Mouse (Mus musculus): ENCODE results near the gene Cnpy1. TPM values are rescaled to one million over a fixed set of nuclear protein-coding genes. Genes with fewer than 3 reads are reported as not detected.

Cnpy1 gene
- polyA plus RNA-seq, 1 experiment, result 2.0 TPM

- H3K4me3 ChIP-seq (ENCODE audit: low read depth, low read length), result no peak overlapping the region
- H3K36me3 ChIP-seq (ENCODE audit: control insufficient read depth, insufficient read depth, low read length), result no peaks in the 10 kb centered on the region
- H3K27me3 ChIP-seq (ENCODE audit: control insufficient read depth, insufficient read depth, low read length), result no peaks in the 10 kb centered on the region
- no peaks in the 10 kb centered on the region for H3K4me1 ChIP-seq (ENCODE audit: control insufficient read depth, insufficient read depth, insufficient read length, low read length)
- H3K27ac ChIP-seq (ENCODE audit: insufficient read depth, low read depth, low read length), result no peak overlapping the region
- TF ChIP-seq POLR2A (IDR thresholded peaks at IDR 0.05; ENCODE audit: low read depth, low read length) (no peak), CTCF (IDR thresholded peaks at IDR 0.05; ENCODE audit: extremely low read depth, insufficient read length, insufficient replicate concordance, low read depth, low read length) (no peak)
- 61% methylated on average over 3 of the region's 3 CpGs for WGBS
Observed at GRCm38 (mm10) chr5:28191201-28192098, 54.2 kb downstream of the Cnpy1 start.

DNA sequence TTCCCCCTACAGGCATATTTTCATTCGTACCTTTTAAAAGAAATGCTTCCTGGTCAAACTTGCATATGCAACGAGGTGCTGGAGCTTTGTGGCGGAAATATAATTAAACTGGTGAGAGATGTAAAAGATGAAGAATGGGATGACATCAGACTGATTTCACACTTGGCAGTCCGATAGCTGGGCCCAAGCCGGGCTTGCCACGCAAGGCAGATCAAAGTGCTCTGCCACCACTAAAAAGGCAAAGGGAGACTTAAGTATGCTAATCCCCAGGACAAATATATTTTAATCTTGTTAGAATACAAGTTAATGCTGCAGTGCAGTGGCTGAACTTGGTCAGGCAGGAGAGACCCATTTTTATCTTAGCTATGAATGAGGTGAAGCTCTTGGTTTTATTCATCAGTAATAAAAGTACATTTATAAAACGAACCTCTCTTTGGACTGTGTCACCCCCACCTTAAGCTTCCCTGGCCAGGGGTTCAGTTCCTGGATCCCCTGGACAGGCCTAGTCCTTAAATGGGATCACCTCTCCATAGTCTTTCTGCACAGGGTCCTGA lies 66.3 kb downstream of the Cnpy1 start:
- Histone ChIP-seq H3K36me3 (ENCODE audit: control insufficient read depth, insufficient read depth, low read length) (no peaks in the 10 kb centered on the region), H3K27ac (ENCODE audit: insufficient read depth, low read depth, low read length) (no peak overlapping the region), H3K4me1 (ENCODE audit: control insufficient read depth, insufficient read depth, insufficient read length, low read length) (no peaks in the 10 kb centered on the region), H3K4me3 (ENCODE audit: low read depth, low read length) (no peak overlapping the region), H3K27me3 (ENCODE audit: control insufficient read depth, insufficient read depth, low read length) (peaks cover 24% of the 10 kb centered on the region)
- no peak for TF ChIP-seq CTCF (IDR thresholded peaks at IDR 0.05; ENCODE audit: extremely low read depth, insufficient read length, insufficient replicate concordance, low read depth, low read length)
- TF ChIP-seq POLR2A (IDR thresholded peaks at IDR 0.05; ENCODE audit: low read depth, low read length), result no peak
- 60% methylated on average over 7 of the region's 7 CpGs for WGBS

DNA sequence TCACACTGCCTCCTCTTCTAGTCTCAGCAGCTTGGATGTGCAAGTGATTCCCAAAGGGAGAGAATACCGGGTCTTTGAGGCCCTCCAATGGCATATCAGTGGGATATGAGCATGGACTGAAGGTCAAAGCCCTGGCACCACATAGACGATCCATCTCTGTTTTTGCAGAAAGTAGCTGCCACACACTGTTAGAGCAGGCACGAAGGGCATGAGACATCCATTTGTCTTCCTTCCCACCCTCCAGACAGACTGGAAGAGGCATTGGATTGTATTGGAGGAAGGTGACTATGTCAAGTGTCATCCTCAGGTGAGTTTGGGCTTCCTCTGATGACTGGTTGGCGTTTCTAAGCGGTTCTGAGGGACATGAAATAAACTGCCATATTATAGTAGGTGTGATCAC lies 67.3 kb downstream of the Cnpy1 start:
- Histone ChIP-seq H3K27ac (ENCODE audit: insufficient read depth, low read depth, low read length) (no peak overlapping the region), H3K27me3 (ENCODE audit: control insufficient read depth, insufficient read depth, low read length) (peaks cover 34% of the 10 kb centered on the region), H3K4me1 (ENCODE audit: control insufficient read depth, insufficient read depth, insufficient read length, low read length) (no peaks in the 10 kb centered on the region), H3K36me3 (ENCODE audit: control insufficient read depth, insufficient read depth, low read length) (no peaks in the 10 kb centered on the region), H3K4me3 (ENCODE audit: low read depth, low read length) (no peak overlapping the region)
- no peak for TF ChIP-seq CTCF (IDR thresholded peaks at IDR 0.05; ENCODE audit: extremely low read depth, insufficient read length, insufficient replicate concordance, low read depth, low read length)
- no peak for TF ChIP-seq POLR2A (IDR thresholded peaks at IDR 0.05; ENCODE audit: low read depth, low read length)
- WGBS, result 34% methylated on average over 5 of the region's 5 CpGs

- WGBS, result 6% methylated on average over 2 of the region's 2 CpGs
- no peak for TF ChIP-seq CTCF (IDR thresholded peaks at IDR 0.05; ENCODE audit: extremely low read depth, insufficient read length, insufficient replicate concordance, low read depth, low read length)
- no peak for TF ChIP-seq POLR2A (IDR thresholded peaks at IDR 0.05; ENCODE audit: low read depth, low read length)
- no peaks in the 10 kb centered on the region for H3K4me1 ChIP-seq (ENCODE audit: control insufficient read depth, insufficient read depth, insufficient read length, low read length)
- H3K4me3 ChIP-seq (ENCODE audit: low read depth, low read length), result no peak overlapping the region
- H3K27ac ChIP-seq (ENCODE audit: insufficient read depth, low read depth, low read length), result no peak overlapping the region
- H3K27me3 ChIP-seq (ENCODE audit: control insufficient read depth, insufficient read depth, low read length), result peaks cover 47% of the 10 kb centered on the region
- no peaks in the 10 kb centered on the region for H3K36me3 ChIP-seq (ENCODE audit: control insufficient read depth, insufficient read depth, low read length)
Observed at GRCm38 (mm10) chr5:28176585-28176984, 69.0 kb downstream of the Cnpy1 start.

- Histone ChIP-seq H3K27me3 (ENCODE audit: control insufficient read depth, insufficient read depth, low read length) (peaks cover 48% of the 10 kb centered on the region), H3K4me3 (ENCODE audit: low read depth, low read length) (no peak overlapping the region), H3K4me1 (ENCODE audit: control insufficient read depth, insufficient read depth, insufficient read length, low read length) (no peaks in the 10 kb centered on the region), H3K36me3 (ENCODE audit: control insufficient read depth, insufficient read depth, low read length) (no peaks in the 10 kb centered on the region), H3K27ac (ENCODE audit: insufficient read depth, low read depth, low read length) (no peak overlapping the region)
- WGBS, result 9% methylated on average over 4 of the region's 4 CpGs
- TF ChIP-seq CTCF (IDR thresholded peaks at IDR 0.05; ENCODE audit: extremely low read depth, insufficient read length, insufficient replicate concordance, low read depth, low read length), result no peak
- TF ChIP-seq POLR2A (IDR thresholded peaks at IDR 0.05; ENCODE audit: low read depth, low read length), result no peak
Observed at GRCm38 (mm10) chr5:28176023-28176422, 69.6 kb downstream of the Cnpy1 start.

DNA sequence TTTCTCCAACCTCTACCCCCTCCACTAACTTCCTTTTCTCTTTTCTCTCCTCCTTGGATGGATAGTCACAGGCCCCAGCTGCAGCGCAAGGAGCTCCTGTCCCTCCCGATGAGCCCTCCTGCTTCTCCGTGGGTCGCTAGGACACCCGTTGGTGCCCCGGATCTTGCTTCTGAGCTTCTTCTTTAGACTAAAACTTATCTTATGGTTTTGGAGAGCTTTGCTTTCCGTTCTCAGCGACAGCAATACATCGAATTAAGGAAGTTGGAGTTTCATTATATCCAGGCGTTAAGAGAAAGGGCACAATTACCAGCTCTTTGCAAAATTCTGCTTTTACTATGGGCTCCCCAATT lies 70.1 kb downstream of the Cnpy1 start:
- Histone ChIP-seq H3K4me1 (ENCODE audit: control insufficient read depth, insufficient read depth, insufficient read length, low read length) (no peaks in the 10 kb centered on the region), H3K27ac (ENCODE audit: insufficient read depth, low read depth, low read length) (no peak overlapping the region), H3K36me3 (ENCODE audit: control insufficient read depth, insufficient read depth, low read length) (no peaks in the 10 kb centered on the region), H3K27me3 (ENCODE audit: control insufficient read depth, insufficient read depth, low read length) (peaks cover 47% of the 10 kb centered on the region), H3K4me3 (ENCODE audit: low read depth, low read length) (no peak overlapping the region)
- TF ChIP-seq POLR2A (IDR thresholded peaks at IDR 0.05; ENCODE audit: low read depth, low read length) (no peak), CTCF (IDR thresholded peaks at IDR 0.05; ENCODE audit: extremely low read depth, insufficient read length, insufficient replicate concordance, low read depth, low read length) (no peak)
- WGBS, result 2% methylated on average over 10 of the region's 10 CpGs

DNA sequence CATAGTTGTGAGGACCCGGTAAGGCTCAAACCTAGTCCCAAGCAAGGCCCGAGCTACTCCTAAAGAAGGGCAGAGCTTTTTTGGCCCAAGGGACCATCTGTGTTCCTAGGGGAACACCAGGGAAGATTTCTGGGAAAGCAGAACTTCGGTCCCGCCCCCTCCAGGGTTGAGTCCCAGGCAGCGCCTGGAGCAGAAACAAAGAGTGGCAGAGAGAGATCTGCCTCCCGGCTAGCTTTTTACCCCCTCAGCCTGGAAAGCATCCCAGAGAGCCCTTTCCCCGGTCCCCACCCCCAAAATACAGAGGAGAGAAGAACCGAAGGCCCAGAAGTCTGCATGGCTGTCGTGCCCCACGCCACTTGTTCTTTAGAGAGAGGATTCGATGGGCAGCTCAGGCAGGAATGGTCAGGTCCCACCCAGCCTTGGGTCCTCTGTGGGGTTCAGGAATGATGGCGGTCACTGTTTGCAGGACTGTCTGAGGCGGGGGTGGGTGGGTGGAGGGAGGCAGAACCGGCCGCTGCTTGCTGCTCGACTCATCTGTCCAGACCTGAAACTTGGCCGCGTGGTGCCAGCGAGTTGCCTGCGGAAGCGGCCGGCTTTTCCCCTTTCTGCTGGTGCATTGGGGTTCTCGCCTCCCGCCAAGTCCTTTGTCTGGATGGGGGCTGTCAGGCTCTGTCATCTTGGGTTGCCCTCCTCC lies 70.6 kb downstream of the Cnpy1 start:
- 6% methylated on average over 24 of the region's 24 CpGs for WGBS
- H3K4me3 ChIP-seq (ENCODE audit: low read depth, low read length), result no peak overlapping the region
- TF ChIP-seq POLR2A (IDR thresholded peaks at IDR 0.05; ENCODE audit: low read depth, low read length) (no peak), CTCF (IDR thresholded peaks at IDR 0.05; ENCODE audit: extremely low read depth, insufficient read length, insufficient replicate concordance, low read depth, low read length) (no peak)

More for the DNA sequence above, 70.6 kb downstream of the Cnpy1 start:
- Histone ChIP-seq H3K4me1 (ENCODE audit: control insufficient read depth, insufficient read depth, insufficient read length, low read length) (no peaks in the 10 kb centered on the region), H3K27me3 (ENCODE audit: control insufficient read depth, insufficient read depth, low read length) (peaks cover 50% of the 10 kb centered on the region), H3K36me3 (ENCODE audit: control insufficient read depth, insufficient read depth, low read length) (no peaks in the 10 kb centered on the region), H3K27ac (ENCODE audit: insufficient read depth, low read depth, low read length) (no peak overlapping the region)
